Comparison of ENCODE assay signal across 16 mouse cellular contexts in the genomic region with DNA sequence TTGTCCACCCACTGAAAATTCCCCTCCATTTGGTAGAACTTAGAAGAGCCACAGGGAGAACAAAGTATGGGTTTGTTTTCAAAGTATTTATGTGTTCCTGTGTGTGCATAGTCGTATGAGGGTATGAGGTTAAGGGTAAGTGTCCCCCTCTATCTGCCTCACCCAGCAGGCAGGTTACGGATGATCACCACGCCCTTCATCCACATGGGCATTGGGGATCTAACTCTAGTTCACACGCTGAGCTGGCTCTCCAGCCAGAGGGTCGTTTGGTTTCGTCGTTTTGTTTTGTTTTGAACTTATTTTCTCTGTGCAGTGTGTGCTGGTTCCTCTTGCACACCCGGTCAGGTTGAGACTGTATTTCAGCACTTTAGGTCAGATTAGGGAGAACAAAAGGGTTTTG. TPM values are rescaled to one million over a fixed set of nuclear protein-coding genes. Genes with fewer than 3 reads are reported as not detected.
DNase-seq lines count a peak whose midpoint lies in the region; ATAC-seq and TF ChIP-seq lines count a peak whose summit lies in the region.
"Had no signal": no experiment of that assay in that cellular context is flagged by ENCODE, and none has a peak within 500 bp of the region (broad histone marks: within the 10 kb centered on the region; RNA-seq: fewer than 3 reads in every experiment).

No protein-coding gene starts in this region.

- ATAC-seq in forebrain, embryonic 13.5 days: no peak
- ATAC-seq in kidney, embryonic 16.5 days (ENCODE audit: low FRiP score, low TSS enrichment): no peak
- ATAC-seq in liver, embryonic 14.5 days (ENCODE audit: insufficient read depth): peak; percentile 44; the same call in 1 of the 2 replicates
- ATAC-seq: forebrain, postnatal 0 days had no signal

- peaks cover 30% of the 10 kb centered on the region for H3K4me1 ChIP-seq in forebrain, embryonic 10.5 days
- H3K4me1 ChIP-seq in forebrain, embryonic 13.5 days: peaks cover 11% of the 10 kb centered on the region
- H3K4me1 ChIP-seq in kidney, embryonic 16.5 days (ENCODE audit: insufficient read depth, low read length): peaks cover 45% of the 10 kb centered on the region
- peaks cover 11% of the 10 kb centered on the region for H3K4me1 ChIP-seq in brown adipose tissue, adult 24 weeks (ENCODE audit: control insufficient read depth, insufficient read depth, insufficient read length, low read length)
- peaks cover 62 to 69% of the 10 kb centered on the region in 2 experiments for H3K4me1 ChIP-seq in liver, embryonic 14.5 days (replicated peaks; ENCODE audit: control insufficient read depth in 2 of 2, insufficient read depth in 2 of 2, low read length in 1 of 2)

- WGBS in forebrain, embryonic 10.5 days: 84% methylated on average over 8 of the region's 8 CpGs
- 74% methylated on average over 8 of the region's 8 CpGs for WGBS in forebrain, embryonic 13.5 days
- WGBS in kidney, embryonic 16.5 days: 69% methylated on average over 8 of the region's 8 CpGs
- 8% methylated on average over 8 of the region's 8 CpGs for WGBS in liver, embryonic 14.5 days (ENCODE audit: insufficient replicate concordance)

- DNase-seq in forebrain, embryonic 10.5 days (ENCODE audit: extremely low spot score, low spot score): no peak
- no peak for DNase-seq in kidney, postnatal 4 days
- DNase-seq in liver, embryonic 14.5 days (ENCODE audit: low read depth in 3 of 3, low spot score in 3 of 3): peak in 2 of 3 experiments; percentile 55 to 60
- DNase-seq in right cerebral cortex, postnatal 10 days (ENCODE audit: low spot score in 2 of 2): no peak
- no peak for DNase-seq in right cerebral cortex, adult 18-20 months
- DNase-seq: cerebellum, adult 2 months; forebrain, postnatal 0 days; gastrocnemius, postnatal 14 days; kidney, postnatal 25 days; layer of hippocampus, postnatal 36 days; retina, postnatal 1 day had no signal

- peak; percentile 59 for TF ChIP-seq EP300 in liver, embryonic 14.5 days (IDR thresholded peaks at IDR 0.05; ENCODE audit: low read depth)

- no peaks in the 10 kb centered on the region for H3K36me3 ChIP-seq in forebrain, embryonic 10.5 days (replicated peaks)
- H3K36me3 ChIP-seq in forebrain, embryonic 13.5 days (ENCODE audit: poor library complexity, severe bottlenecking): no peaks in the 10 kb centered on the region
- no peaks in the 10 kb centered on the region for H3K36me3 ChIP-seq in kidney, embryonic 16.5 days (ENCODE audit: insufficient read depth, low read length)
- H3K36me3 ChIP-seq in liver, embryonic 14.5 days (replicated peaks; ENCODE audit: control insufficient read depth, insufficient read depth, low read depth): no peaks in the 10 kb centered on the region; the same call in 1 of the 2 replicates
- H3K36me3 ChIP-seq: embryonic facial prominence, embryonic 15.5 days; neural tube, embryonic 15.5 days had no signal

- no peaks in the 10 kb centered on the region for H3K27me3 ChIP-seq in forebrain, embryonic 10.5 days (ENCODE audit: poor library complexity, severe bottlenecking)
- no peaks in the 10 kb centered on the region for H3K27me3 ChIP-seq in forebrain, embryonic 13.5 days
- H3K27me3 ChIP-seq in kidney, embryonic 16.5 days (ENCODE audit: insufficient read depth, low read length): no peaks in the 10 kb centered on the region
- H3K27me3 ChIP-seq in liver, embryonic 14.5 days (ENCODE audit: control insufficient read depth, insufficient read depth, low read length): no peaks in the 10 kb centered on the region
- H3K27me3 ChIP-seq: embryonic facial prominence, embryonic 15.5 days; neural tube, embryonic 15.5 days had no signal

- no peak overlapping the region for H3K9ac ChIP-seq in forebrain, embryonic 13.5 days
- H3K9ac ChIP-seq in kidney, embryonic 16.5 days (replicated peaks; ENCODE audit: low read length): no peak overlapping the region
- H3K9ac ChIP-seq in liver, embryonic 14.5 days (replicated peaks): peak overlapping the region; percentile 81
- H3K9ac ChIP-seq: embryonic facial prominence, embryonic 15.5 days; forebrain, postnatal 0 days; neural tube, embryonic 15.5 days had no signal

- peak; percentile 32 for TF ChIP-seq CTCF in liver, embryonic 14.5 days (IDR thresholded peaks at IDR 0.05; ENCODE audit: low read depth)

- H3K4me2 ChIP-seq in forebrain, embryonic 13.5 days: no peak overlapping the region
- H3K4me2 ChIP-seq in kidney, embryonic 16.5 days (replicated peaks; ENCODE audit: low read depth, low read length): no peak overlapping the region
- H3K4me2 ChIP-seq in liver, embryonic 14.5 days (ENCODE audit: low read depth): peak overlapping the region; percentile 98
- H3K4me2 ChIP-seq: embryonic facial prominence, embryonic 15.5 days; neural tube, embryonic 15.5 days had no signal

- H3K9me3 ChIP-seq in forebrain, embryonic 10.5 days: no peaks in the 10 kb centered on the region
- H3K9me3 ChIP-seq in forebrain, embryonic 13.5 days (replicated peaks): no peaks in the 10 kb centered on the region
- no peaks in the 10 kb centered on the region for H3K9me3 ChIP-seq in kidney, embryonic 16.5 days (ENCODE audit: low read length)
- H3K9me3 ChIP-seq in liver, embryonic 14.5 days (ENCODE audit: control insufficient read depth, low read length): no peaks in the 10 kb centered on the region
- H3K9me3 ChIP-seq: embryonic facial prominence, embryonic 15.5 days; neural tube, embryonic 15.5 days had no signal

- H3K27ac ChIP-seq in forebrain, embryonic 10.5 days: 0 out of 2 replicates have a peak overlapping the region, but pooled peaks have one; percentile 4
- no peak overlapping the region for H3K27ac ChIP-seq in forebrain, embryonic 13.5 days
- H3K27ac ChIP-seq in kidney, embryonic 16.5 days (ENCODE audit: low read length): no peak overlapping the region
- peak overlapping the region; percentile 21; the same call in 1 of the 2 replicates for H3K27ac ChIP-seq in brown adipose tissue, adult 24 weeks (replicated peaks; ENCODE audit: low read depth, low read length)
- H3K27ac ChIP-seq in liver, embryonic 14.5 days: peak overlapping the region; percentile 99
- H3K27ac ChIP-seq: embryonic facial prominence, embryonic 15.5 days; neural tube, embryonic 15.5 days had no signal

- no peak overlapping the region for H3K4me3 ChIP-seq in forebrain, embryonic 10.5 days
- H3K4me3 ChIP-seq in forebrain, embryonic 13.5 days: no peak overlapping the region
- H3K4me3 ChIP-seq in kidney, embryonic 16.5 days (ENCODE audit: low read length): peak overlapping the region; percentile 2; the same call in 1 of the 2 replicates
- H3K4me3 ChIP-seq in brown adipose tissue, adult 24 weeks (ENCODE audit: insufficient read depth, low read depth, low read length): no peak overlapping the region
- peak overlapping the region; percentile 60 to 81 for H3K4me3 ChIP-seq in liver, embryonic 14.5 days (ENCODE audit: insufficient read depth in 1 of 2, low read depth in 2 of 2, low read length in 2 of 2)
- H3K4me3 ChIP-seq: embryonic facial prominence, embryonic 15.5 days; neural tube, embryonic 15.5 days had no signal

RNA-seq across cellular contexts. Expression of a gene that starts 17.7 kb away (rescaled TPM):
- polyA plus RNA-seq in forebrain, embryonic 10.5 days (2016; fragmentation: Nextera tagmentation; extraction: Ambion mirVana): 9.3 and 9.4 TPM in 2 replicates
- polyA plus RNA-seq in forebrain, embryonic 13.5 days (2015; fragmentation: Nextera tagmentation; extraction: Ambion mirVana): 29.8 and 30.7 TPM in 2 replicates
- 18.8 and 20.1 TPM in 2 replicates for polyA plus RNA-seq in kidney, embryonic 16.5 days (2015; fragmentation: Nextera tagmentation; extraction: Ambion mirVana)
- 5.6 and 6.3 TPM in 2 replicates for polyA plus RNA-seq in brown adipose tissue, adult 24 weeks (2012; ENCODE audit: insufficient read depth, insufficient read length, missing spikeins)
- polyA plus RNA-seq in liver, embryonic 14.5 days (2012; rRNA removed): 14.7 and 17.1 TPM in 2 replicates
- polyA plus RNA-seq in liver, embryonic 14.5 days (2014; fragmentation: Nextera tagmentation; extraction: Ambion mirVana): 43.3 and 50.2 TPM in 2 replicates

RNA-seq across cellular contexts. Expression of a gene that starts 21.7 kb away (rescaled TPM):
- 78.5 and 81.4 TPM in 2 replicates for polyA plus RNA-seq in forebrain, embryonic 10.5 days (2016; fragmentation: Nextera tagmentation; extraction: Ambion mirVana)
- polyA plus RNA-seq in forebrain, embryonic 13.5 days (2015; fragmentation: Nextera tagmentation; extraction: Ambion mirVana): 79.0 and 83.5 TPM in 2 replicates
- polyA plus RNA-seq in kidney, embryonic 16.5 days (2015; fragmentation: Nextera tagmentation; extraction: Ambion mirVana): 68.9 and 73.7 TPM in 2 replicates
- polyA plus RNA-seq in brown adipose tissue, adult 24 weeks (2012; ENCODE audit: insufficient read depth, insufficient read length, missing spikeins): 87.1 and 89.6 TPM in 2 replicates
- polyA plus RNA-seq in liver, embryonic 14.5 days (2012; rRNA removed): 16.2 and 22.7 TPM in 2 replicates
- 19.7 and 19.8 TPM in 2 replicates for polyA plus RNA-seq in liver, embryonic 14.5 days (2014; fragmentation: Nextera tagmentation; extraction: Ambion mirVana)

Comparison
In these comparisons a context has a peak if more than half of its experiments do, and no peak if none do; other contexts are left out.
1. H3K27ac ChIP-seq: peak in forebrain, embryonic 10.5 days (single experiment), brown adipose tissue, adult 24 weeks (single experiment) and liver, embryonic 14.5 days (single experiment); none in forebrain, embryonic 13.5 days (single experiment) and kidney, embryonic 16.5 days (single experiment).
2. DNase-seq: peak in liver, embryonic 14.5 days (2 of 3); none in forebrain, embryonic 10.5 days (single experiment), kidney, postnatal 4 days (0 of 2), right cerebral cortex, postnatal 10 days (0 of 2) and right cerebral cortex, adult 18-20 months (single experiment).
3. H3K4me3 ChIP-seq: peak in kidney, embryonic 16.5 days (single experiment) and liver, embryonic 14.5 days (2 of 2); none in forebrain, embryonic 10.5 days (single experiment), forebrain, embryonic 13.5 days (single experiment) and brown adipose tissue, adult 24 weeks (single experiment).